Mouse (Mus musculus) mature B cell (primary cell): ENCODE data around the gene Acsf2.
"Not testable (repeated sequence)": the region's sequence is repeated elsewhere in the genome, so short reads cannot be mapped to it uniquely, and the experiment has no call there.

Source experiments
- in situ Hi-C: fragments of 300-500 bp; cut with MboI; formaldehyde crosslinking; loops from 2 replicates; pipeline ENCODE4 v1.14.3; 2019

Acsf2 gene

GRCm38 (mm10) chr11:94601321-94602281 is at the start of gene Acsf2:
TSS of gene Acsf2 (minus strand) at chr11:94601871.
- in situ Hi-C loops = no loop called here

DNA sequence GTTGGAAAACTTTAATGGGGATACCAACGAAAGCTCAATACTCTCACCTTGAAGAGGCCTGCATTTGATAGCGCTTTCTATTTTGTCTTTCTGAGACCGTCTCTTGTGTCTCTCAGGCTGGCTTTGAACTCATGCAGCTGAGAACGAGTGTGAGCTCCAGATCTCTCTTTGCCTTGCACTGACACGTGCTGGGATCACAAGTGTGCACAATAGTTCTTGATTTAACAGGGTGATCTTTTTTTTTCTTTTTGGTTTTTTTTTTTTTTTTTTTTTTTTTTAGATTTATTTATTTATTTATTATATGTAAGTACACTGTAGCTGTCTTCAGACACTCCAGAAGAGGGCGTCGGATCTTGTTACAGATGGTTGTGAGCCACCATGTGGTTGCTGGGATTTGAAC is 49.6 kb upstream of the Acsf2 start:
- in situ Hi-C loops = not testable (repeated sequence)

GRCm38 (mm10) chr11:94646457-94646856 is 44.8 kb upstream of the Acsf2 start:
- in situ Hi-C loops = no loop called here

DNA sequence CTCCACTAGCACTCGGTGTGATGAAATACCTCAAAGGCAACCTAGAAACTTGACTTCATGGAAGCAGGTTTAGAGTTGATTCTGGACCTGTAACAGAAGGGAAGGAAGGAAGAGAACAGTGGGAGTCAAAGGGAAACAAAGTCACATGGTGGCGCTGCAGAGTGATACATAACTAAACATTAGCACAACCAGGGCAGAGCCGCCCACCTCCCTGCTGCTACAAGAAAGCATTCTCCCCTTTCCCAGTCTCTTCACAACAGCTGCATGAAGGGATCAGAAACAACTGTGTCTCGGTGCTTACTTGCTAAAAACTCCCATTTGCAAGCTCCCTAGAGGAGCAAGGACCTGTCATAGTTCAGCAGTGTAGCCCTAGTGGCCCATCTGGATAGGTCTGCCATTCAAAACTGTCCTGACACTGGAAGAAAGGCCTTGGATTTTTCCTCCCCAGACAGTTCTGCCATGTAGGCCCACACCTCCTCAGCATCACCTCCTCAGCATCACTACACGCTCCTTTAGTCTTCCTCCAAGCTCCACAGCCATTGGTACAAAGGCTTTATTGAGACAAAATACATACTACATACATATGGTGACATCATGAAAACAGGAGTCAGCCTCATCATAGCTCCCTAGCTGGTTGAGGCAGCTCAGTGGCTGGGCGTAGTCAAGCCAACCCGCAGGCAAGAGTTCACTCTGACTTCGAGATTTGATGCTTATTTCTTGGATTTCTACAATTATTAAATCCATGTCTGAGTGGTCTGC is 43.0 kb upstream of the Acsf2 start:
- in situ Hi-C loops = no loop called here

- in situ Hi-C loops = no loop called here
These were observed 32.8 kb upstream of the Acsf2 start for GRCm38 (mm10) chr11:94634431-94634830.

GRCm38 (mm10) chr11:94632988-94633387 is 31.3 kb upstream of the Acsf2 start:
- in situ Hi-C loops = no loop called here

GRCm38 (mm10) chr11:94631969-94632368 is 30.3 kb upstream of the Acsf2 start:
- in situ Hi-C loops = no loop called here

DNA sequence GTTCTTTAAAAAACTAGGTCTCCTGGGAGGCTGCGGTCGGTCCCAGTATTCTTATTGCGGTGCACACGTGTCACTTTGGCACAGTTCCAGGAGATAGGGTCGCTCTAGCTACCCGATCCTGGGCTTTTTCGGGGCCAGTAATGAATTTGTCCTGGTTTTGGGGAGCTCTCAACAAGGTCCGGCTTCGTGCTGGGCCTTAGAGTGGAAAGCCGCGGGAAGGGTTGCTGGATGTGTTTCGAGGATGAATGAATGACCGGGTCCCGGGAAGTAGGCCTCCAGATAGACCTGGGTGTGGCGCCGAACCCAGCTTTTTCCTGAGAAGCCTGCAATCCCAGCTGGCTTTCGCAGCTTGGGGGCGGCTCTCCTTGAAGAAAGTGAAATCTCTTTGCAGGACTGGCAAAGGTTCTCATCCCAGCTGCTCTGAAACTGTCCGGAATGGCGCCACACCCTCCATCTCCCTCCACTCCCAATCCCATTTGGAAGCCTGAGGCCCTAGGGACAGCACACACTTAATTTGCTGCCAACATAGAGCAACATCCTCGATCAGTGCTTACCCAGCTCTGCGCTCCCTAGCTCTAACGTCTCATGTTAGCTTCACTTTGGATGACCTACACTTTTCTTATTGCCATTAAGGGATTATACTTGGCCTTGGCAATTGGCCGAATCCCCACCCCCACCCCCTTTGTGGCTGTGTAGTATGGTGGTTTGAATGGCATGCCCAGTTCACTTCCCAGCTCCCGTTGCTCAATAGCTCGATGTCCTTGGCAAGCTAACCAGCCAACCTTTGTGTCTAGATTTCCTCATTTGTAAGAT is 28.7 kb upstream of the Acsf2 start:
- in situ Hi-C loops = no loop called here

- in situ Hi-C loops = no loop called here
These were observed 28.2 kb upstream of the Acsf2 start for GRCm38 (mm10) chr11:94629884-94630198.

GRCm38 (mm10) chr11:94629199-94629883 is 27.7 kb upstream of the Acsf2 start, which contains the start of gene Lrrc59:
TSS of gene Lrrc59 (plus strand) at chr11:94629767.
- in situ Hi-C loops = no loop called here

DNA sequence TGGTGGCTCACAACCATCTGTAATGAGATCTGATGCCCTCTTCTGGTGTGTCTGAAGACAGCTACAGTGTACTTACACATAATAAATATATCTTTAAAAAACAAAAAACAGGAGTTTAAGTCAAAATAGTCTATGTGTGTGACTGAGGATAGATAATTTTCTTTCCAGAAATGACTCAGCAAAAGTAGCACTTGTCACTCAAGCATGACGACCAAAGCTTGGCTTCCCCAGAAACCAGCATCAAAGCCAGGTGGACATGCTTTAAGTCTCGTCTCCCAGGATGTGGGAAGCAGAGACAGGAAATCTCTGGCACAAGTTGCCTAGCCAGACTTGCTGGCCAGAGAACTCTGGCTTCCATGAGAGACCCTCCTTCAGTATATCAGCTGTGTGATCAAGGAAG is 20.5 kb upstream of the Acsf2 start:
- in situ Hi-C loops = no loop called here

GRCm38 (mm10) chr11:94621458-94621852 is 19.8 kb upstream of the Acsf2 start:
- in situ Hi-C loops = no loop called here

GRCm38 (mm10) chr11:94620766-94621457 is 19.2 kb upstream of the Acsf2 start:
- in situ Hi-C loops = no loop called here

DNA sequence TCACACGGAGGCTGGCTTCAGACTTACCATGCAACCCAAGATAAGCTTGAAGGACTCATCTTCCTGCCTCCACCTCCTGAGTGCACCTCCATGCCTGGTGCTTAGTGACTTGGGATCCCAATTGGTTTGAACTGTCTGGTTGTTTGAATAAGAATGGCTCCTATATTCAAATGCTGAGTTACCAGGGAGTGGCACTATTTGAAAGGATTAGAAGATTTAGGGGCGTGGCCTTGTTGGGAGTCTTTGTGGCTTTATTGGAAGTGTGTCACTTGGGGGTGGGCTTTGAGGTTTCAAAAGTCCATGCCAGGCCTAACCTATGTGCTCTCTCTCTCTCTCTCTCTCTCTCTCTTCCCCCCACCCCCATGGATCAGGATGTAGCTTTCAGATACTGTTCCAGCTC is 16.0 kb upstream of the Acsf2 start:
- in situ Hi-C loops = no loop called here

DNA sequence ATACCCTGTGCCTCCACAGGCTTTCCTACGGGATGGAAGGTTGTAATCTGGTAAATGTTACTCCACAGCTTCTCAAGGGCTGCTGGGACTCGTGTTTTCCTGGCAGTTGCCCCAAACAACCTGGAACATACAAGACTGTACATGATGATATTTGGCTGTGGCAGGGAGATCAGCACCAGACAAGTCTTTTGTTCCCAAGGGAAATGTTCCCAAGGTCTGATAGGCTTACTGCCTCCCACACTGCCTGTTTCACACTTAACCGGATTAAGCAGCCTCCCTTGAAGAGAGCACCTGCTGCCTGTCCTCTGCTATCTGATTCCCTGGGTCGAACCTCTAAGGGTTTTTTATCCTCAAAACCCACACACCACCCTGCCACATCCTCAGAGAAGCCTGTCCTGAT is 13.8 kb upstream of the Acsf2 start:
- in situ Hi-C loops = no loop called here

DNA sequence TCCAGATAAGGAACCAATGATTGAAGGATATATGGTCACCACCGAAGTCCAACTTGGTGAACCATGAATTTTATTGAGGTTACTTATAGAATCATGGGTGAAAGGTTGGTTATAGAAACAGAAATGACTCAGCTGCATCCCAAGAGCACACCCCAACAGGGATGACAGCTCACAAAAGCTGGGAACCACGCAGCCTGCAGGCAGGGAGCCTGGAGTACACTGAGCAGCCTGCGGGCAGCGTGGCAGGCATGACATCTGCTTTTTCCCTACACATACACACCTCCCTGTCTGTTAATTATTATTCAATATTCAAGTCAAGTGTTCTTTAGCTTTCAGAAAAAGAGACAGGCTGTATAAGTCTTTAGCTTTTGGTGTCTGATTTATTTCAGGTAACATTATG is 12.9 kb upstream of the Acsf2 start:
- in situ Hi-C loops = no loop called here

DNA sequence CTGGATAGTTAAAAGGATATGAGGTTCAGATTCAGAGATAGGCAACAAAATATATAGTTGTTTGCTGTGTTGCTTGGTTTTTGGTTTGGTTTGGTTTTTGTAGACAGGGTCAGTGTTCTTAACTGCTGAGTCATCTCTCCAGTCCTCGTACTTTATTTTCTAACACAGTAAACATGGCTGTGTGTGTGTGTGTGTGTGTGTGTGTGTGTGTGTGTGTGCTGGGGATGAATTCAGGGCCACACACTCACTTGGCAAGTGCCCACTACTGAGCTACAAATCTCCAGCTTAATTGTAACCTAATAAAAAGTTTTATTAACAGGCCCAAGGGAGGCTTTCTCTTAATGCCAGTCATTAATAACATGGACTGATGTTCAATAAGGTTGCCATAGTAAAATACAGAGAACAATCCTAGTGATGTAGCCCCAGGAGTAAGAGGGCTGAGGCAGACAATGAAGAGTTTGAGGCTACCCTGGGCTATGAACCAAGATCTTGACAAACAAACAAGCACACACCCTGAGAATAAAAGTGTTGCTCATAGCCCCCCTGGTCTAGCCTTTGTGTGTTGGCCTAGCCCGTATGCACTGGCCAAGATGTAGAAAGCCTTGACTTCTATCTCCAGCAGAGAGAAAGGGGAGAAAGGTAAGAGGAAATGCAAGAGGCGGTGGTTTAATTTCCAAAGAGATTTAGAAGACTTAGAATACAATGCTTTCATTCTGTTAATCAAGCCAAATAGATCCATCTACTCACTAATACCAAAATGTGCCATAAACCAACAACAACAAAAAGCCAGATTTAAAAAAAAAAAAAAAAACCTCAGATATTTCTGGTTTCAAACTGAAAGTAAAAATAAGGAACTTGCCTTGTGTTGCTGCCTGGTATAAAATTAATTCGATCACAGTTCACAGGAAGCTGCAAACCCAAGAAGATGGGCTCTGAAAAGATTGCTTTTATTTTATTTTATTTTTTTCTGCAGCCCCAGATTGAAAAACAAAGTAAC is 9.4 kb upstream of the Acsf2 start:
- in situ Hi-C loops = no loop called here

GRCm38 (mm10) chr11:94602356-94602955 is 785 bp upstream of the Acsf2 start:
- in situ Hi-C loops = no loop called here

DNA sequence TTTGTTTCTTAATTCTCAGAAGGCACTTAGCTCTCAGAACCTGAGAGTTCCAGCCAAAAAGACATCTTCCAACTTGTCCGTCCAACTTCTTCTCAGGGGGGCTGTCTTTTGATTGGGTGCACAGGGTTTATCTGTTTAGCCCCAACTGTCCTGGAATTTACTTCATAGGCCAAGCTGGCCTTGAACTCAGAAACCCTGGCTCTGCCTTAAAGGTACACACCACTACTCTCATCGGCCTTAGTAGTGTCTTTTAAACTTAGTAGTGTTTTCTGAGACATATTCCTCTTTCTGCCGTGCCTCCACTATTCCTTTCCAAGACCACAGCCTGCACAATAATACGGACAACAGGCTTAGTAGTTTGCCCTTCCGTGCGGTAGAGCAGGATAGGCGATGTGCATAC is 1.2 kb downstream of the Acsf2 start:
- in situ Hi-C loops = no loop called here
